Mouse (Mus musculus) liver, embryonic 14.5 days (tissue): Measurements from ENCODE around the gene Sh2d5. TPM values are rescaled to one million over a fixed set of nuclear protein-coding genes. Genes with fewer than 3 reads are reported as not detected.

ENCODE experiments used
- ATAC-seq: fragments of 200-750 bp; cut with Nextera tagmentation; 2 replicates; pipeline ENCODE4 v1.8.0; 2017; ENCODE audit warnings: moderate number of reproducible peaks, mild to moderate bottlenecking, moderate library complexity; ENCODE audit not compliant: insufficient read depth
- DNase-seq, 3 experiments: peaks; one replicate each; pipeline ENCODE4 v3.0.0-alpha.2; 2012 to 2013; ENCODE audit warnings: low read depth in 3 of 3, low spot score in 3 of 3
- H3K27ac ChIP-seq: fragments of 300-500 bp; sonication (generic); 2 replicates; pipeline ENCODE4 v1.5.1; 2014; ENCODE audit warnings: moderate library complexity, mild to moderate bottlenecking, control low read depth, inconsistent platforms
- H3K27me3 ChIP-seq: fragments of 300-500 bp; sonication (generic); 2 replicates; pipeline ENCODE4 v1.6.1; 2014; ENCODE audit warnings: mild to moderate bottlenecking, low read length, moderate library complexity; ENCODE audit not compliant: control insufficient read depth, insufficient read depth
- H3K36me3 ChIP-seq: fragments of 300-500 bp; sonication (generic); replicated peaks from 2 replicates; pipeline ENCODE4 v1.6.1; 2014; ENCODE audit warnings: low read depth; ENCODE audit not compliant: control insufficient read depth, insufficient read depth
- H3K4me1 ChIP-seq, 2 experiments: fragments of 200-500 bp in 1 of 2; fragments of 300-500 bp in 1 of 2; sonication (generic) in 1 of 2; replicated peaks; 2 replicates each; pipeline ENCODE4 v1.6.1; 2012 to 2014; ENCODE audit warnings: antibody characterized with exemption in 1 of 2, inconsistent platforms in 1 of 2, low read length in 1 of 2; ENCODE audit not compliant: control insufficient read depth in 2 of 2, insufficient read depth in 2 of 2
- H3K4me2 ChIP-seq: fragments of 300-500 bp; sonication (generic); 2 replicates; pipeline ENCODE4 v1.6.1; 2014; ENCODE audit warnings: low read depth, mild to moderate bottlenecking, control low read depth, moderate library complexity
- H3K4me3 ChIP-seq, 2 experiments: fragments of 200-500 bp in 1 of 2; fragments of 300-500 bp in 1 of 2; sonication (generic) in 1 of 2; 2 replicates each; pipeline ENCODE4 v1.5.1; 2012 to 2014; ENCODE audit warnings: low read depth in 2 of 2, low read length in 2 of 2, mild to moderate bottlenecking in 2 of 2, control low read depth in 1 of 2, inconsistent platforms in 1 of 2, moderate library complexity in 1 of 2; ENCODE audit not compliant: insufficient read depth in 1 of 2
- H3K9ac ChIP-seq: fragments of 300-500 bp; sonication (generic); replicated peaks from 2 replicates; pipeline ENCODE4 v1.6.1; 2014; ENCODE audit warnings: mild to moderate bottlenecking, control low read depth, moderate library complexity
- H3K9me3 ChIP-seq: fragments of 300-500 bp; sonication (generic); 2 replicates; pipeline ENCODE4 v1.6.1; 2016; ENCODE audit warnings: low read length, mixed read lengths; ENCODE audit not compliant: control insufficient read depth
- CTCF ChIP-seq: IDR thresholded peaks from 2 replicates; pipeline ENCODE4 v1.5.1; 2016; ENCODE audit warnings: antibody characterized with exemption, low read depth, control low read depth
- EP300 ChIP-seq: IDR thresholded peaks from 2 replicates; pipeline ENCODE4 v1.6.1; 2016; ENCODE audit warnings: antibody characterized with exemption, low read depth
- WGBS: fragments of 180-500 bp; shearing (Covaris S2); extraction: QIAGEN DNeasy Blood & Tissue Kit; methylation state at CpG from one replicate; pipeline ENCODE4 v1.1.7; 2014; ENCODE audit not compliant: insufficient replicate concordance; 5-methylcytosine and 5-hydroxymethylcytosine counted together
- polyA plus RNA-seq, 2 experiments: library from polyadenylated mRNA; depleted of rRNA in 1 of 2; stranded (reverse) in 1 of 2; unstranded in 1 of 2; fragments of >200 nt; fragmentation: Nextera tagmentation in 1 of 2; extraction: Ambion mirVana in 1 of 2; gene quantifications; 2 replicates each; pipeline versions ENCODE4 v1.2.1 to v1.2.3; 2012 to 2014

Sh2d5 gene
- polyA plus RNA-seq (2012; rRNA removed) (0.68 and 1.2 TPM in 2 replicates), polyA plus RNA-seq (2014; fragmentation: Nextera tagmentation; extraction: Ambion mirVana) (0.27 and 0.47 TPM in 2 replicates)

DNA sequence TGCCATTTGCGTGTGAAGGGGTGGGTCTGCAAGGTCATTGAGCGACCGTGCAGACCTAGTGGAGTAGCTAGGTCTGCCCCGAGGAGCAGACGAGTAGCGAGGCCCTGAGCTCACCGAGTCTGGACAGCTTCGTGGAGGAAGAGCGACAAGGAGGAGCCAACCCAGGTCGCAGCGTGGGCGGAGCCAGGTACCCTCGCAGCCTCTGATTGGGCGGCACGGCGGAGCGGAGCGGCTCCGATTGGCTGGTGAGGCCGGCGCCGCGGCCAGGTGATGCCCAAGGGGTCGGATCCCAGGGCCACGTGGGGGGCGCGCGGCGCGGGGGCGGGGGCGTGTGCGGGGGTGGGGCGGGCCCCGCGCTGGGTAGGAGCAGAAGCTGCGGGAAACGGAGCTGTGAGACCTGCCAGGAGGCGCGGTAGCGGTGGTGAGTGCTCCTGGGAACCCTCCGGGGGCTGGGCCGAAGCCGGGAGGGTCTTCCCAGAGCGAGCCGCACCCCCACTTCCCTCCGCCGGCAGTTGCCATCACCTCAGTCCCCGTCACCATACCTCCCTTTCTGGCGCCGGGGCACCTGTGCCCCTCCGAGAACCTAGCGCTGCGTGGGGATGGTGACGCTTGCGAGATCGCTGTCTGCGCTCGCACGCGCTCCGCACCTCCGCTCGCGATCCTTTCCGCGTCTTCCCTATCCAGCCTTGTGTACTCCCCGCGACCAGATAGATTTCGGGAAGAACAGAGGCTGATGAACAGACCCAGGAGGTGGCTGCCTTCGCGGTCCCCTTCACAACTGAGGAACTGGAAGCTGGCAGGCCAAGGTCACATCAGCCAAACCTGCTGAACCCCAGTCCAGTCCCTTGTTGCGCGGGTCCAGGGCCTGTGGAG, at the start of gene Sh2d5, which contains the start of gene Kif17:
Sh2d5 (plus strand) TSS at position 316 of the 873 bp plus-strand sequence.
Kif17 (plus strand) TSS at position 348 of the 873 bp plus-strand sequence.
- peak; percentile 85 for ATAC-seq
- H3K9me3 ChIP-seq, result no peaks in the 10 kb centered on the region
- 1% methylated on average over 58 of the region's 74 CpGs for WGBS
- TF ChIP-seq EP300 (no peak), CTCF (no peak)
- H3K27me3 ChIP-seq, result peaks cover 31% of the 10 kb centered on the region
- no peaks in the 10 kb centered on the region for H3K4me1 ChIP-seq
- H3K4me2 ChIP-seq, result peak within 1 kb of the TSS; percentile 59
- DNase-seq, result peak; percentile 39 to 61 (median 45)
- no peak within 1 kb of the TSS for H3K27ac ChIP-seq
- peak within 1 kb of the TSS; percentile 43 to 51 for H3K4me3 ChIP-seq
- no peak within 1 kb of the TSS; the same call in 1 of the 2 replicates for H3K9ac ChIP-seq
- H3K36me3 ChIP-seq, result peaks cover 13% of the 10 kb centered on the region

DNA sequence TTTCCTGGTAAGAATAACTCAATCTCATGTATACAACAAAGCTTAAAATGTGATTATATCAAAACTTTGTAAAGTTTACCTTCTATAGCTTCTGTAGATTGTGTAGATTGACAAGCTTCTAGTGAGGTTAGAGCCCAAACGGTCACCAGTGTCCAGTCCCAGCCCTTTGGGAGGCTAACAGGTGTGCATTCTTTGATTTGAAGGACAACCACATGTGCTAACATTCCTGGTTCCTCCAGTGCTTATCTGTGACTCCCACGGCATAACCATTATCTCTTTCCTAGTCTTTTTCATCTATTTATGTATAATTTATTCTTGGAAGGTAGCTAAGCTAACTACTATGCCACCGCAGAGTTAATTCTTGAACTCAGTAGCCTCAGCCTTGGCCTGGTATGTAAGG, 49.4 kb upstream of the Sh2d5 start:
- Histone ChIP-seq H3K4me2 (no peak overlapping the region), H3K4me3 (no peak overlapping the region), H3K9me3 (no peaks in the 10 kb centered on the region), H3K27me3 (no peaks in the 10 kb centered on the region), H3K4me1 (no peaks in the 10 kb centered on the region), H3K9ac (no peak overlapping the region), H3K36me3 (peaks cover 20% of the 10 kb centered on the region), H3K27ac (no peak overlapping the region)
- no peak for DNase-seq
- TF ChIP-seq EP300 (no peak), CTCF (no peak)
- 69% methylated on average over 3 of the region's 3 CpGs for WGBS
- no peak for ATAC-seq

DNA sequence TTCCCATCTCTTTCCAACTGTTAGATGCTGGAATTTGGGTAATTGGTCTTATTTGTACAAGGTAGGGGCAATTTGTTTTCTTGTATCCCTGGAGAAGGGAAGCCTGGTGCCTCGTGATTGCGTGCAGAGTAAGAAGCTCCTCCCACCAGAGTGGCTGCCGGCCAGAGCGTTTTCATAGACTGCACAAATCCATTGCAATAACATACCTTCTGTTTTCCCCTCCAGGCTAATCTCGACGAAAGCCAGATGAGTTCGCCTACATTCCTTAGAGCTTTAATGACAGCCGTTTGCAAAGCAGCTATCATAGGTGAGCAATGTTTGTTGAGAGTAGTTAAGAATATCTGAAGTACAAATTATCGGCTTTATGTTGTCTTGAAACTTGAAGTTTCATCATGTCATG, 48.5 kb upstream of the Sh2d5 start:
- H3K4me1 ChIP-seq, result no peaks in the 10 kb centered on the region
- no peak overlapping the region for H3K4me3 ChIP-seq
- no peak overlapping the region for H3K27ac ChIP-seq
- H3K27me3 ChIP-seq, result no peaks in the 10 kb centered on the region
- no peak for TF ChIP-seq EP300
- TF ChIP-seq CTCF, result no peak
- peaks cover 23% of the 10 kb centered on the region for H3K36me3 ChIP-seq
- no peak overlapping the region for H3K4me2 ChIP-seq
- no peak overlapping the region for H3K9ac ChIP-seq
- no peaks in the 10 kb centered on the region for H3K9me3 ChIP-seq
- WGBS, result 78% methylated on average over 9 of the region's 9 CpGs
- DNase-seq (no peak), ATAC-seq (no peak)

DNA sequence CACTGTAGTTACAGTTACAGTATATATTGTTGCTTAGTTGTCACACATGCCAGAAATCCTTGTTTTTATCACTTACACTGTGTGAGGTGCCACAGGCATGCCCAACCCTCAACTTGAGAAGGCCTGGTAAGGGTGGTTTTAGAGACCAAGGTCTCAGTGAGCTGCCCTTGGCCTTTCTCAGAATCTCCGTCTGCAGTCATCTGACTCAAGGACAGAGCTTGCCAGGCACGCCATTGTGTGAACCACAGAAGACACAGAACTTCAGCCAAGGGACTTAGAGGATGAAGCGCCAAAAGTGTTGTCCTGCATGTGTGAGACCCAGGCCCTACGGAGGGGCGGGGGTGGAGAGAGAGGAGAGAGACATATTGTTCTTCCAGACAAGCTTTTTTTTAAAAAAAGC, 40.1 kb upstream of the Sh2d5 start:
- no peak overlapping the region for H3K9ac ChIP-seq
- no peak overlapping the region for H3K27ac ChIP-seq
- WGBS, result 76% methylated on average over 5 of the region's 5 CpGs

DNA sequence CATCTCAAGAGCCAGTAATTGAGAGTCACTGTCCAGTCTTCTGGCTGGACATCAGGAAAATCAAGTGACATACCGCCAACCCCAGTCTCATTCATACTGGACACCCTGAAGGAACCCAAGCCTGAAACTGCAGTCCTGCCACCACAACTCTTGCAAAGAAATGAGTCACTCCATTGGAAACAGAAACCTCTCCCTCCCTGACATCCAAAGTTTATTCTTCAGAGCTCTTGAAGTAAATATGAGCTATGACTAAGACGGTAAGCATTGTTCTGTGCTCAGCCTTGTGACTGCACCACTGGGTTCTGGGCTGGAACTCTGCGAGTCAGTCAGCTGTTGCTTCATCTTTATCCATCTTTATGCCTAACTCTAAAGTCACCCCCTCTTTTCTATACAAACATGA, 36.3 kb upstream of the Sh2d5 start:
- Histone ChIP-seq H3K4me3 (no peak overlapping the region), H3K27me3 (no peaks in the 10 kb centered on the region), H3K9ac (no peak overlapping the region), H3K4me2 (no peak overlapping the region), H3K27ac (no peak overlapping the region), H3K9me3 (no peaks in the 10 kb centered on the region), H3K4me1 (peaks cover 3 to 13% of the 10 kb centered on the region in 2 experiments), H3K36me3 (no peaks in the 10 kb centered on the region)
- ATAC-seq, result no peak
- peak in 1 of 3 experiments; percentile 13 for DNase-seq
- no peak for TF ChIP-seq CTCF
- TF ChIP-seq EP300, result no peak
- 69% methylated on average over 3 of the region's 3 CpGs for WGBS

More for the DNA sequence above, 40.1 kb upstream of the Sh2d5 start:
- Histone ChIP-seq H3K9me3 (no peaks in the 10 kb centered on the region), H3K4me1 (no peaks in the 10 kb centered on the region), H3K36me3 (peaks cover 4% of the 10 kb centered on the region; the same call in 1 of the 2 replicates), H3K27me3 (no peaks in the 10 kb centered on the region), H3K4me2 (no peak overlapping the region), H3K4me3 (no peak overlapping the region)
- no peak for TF ChIP-seq CTCF
- no peak for TF ChIP-seq EP300
- DNase-seq (no peak), ATAC-seq (no peak)
